Mouse (Mus musculus) urinary bladder, postnatal 10 days (tissue): Measurements from ENCODE around the gene Krt32.

Experiments
- DNase-seq: peaks from one replicate; pipeline ENCODE4 v3.0.0; 2022; ENCODE audit warnings: low spot score

The Krt32 gene

DNA sequence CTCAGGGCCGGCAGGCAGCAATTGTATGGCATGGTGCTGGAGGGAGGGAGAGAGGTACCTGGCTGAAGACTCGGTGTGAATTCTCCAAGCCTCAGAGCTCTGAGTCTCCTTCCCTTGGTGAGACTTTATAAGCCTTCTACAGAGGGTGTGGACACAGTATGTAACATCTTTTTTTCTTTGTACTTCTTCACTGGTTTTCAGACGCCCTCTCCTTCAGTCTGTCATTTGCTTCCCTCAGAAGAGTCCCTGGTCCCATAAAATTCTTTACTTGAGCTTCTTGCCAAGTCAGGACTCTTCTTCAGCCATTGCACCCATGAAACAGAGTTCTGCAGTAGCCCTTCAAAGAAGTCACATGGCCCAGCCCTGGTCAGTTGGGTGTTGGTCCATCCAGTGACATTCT is 37.6 kb downstream of the Krt32 start, which contains the start of gene Krt31:
Gene Krt31 (minus strand): TSS at position 101 of the 400 bp plus-strand sequence.
- DNase-seq = no peak

DNA sequence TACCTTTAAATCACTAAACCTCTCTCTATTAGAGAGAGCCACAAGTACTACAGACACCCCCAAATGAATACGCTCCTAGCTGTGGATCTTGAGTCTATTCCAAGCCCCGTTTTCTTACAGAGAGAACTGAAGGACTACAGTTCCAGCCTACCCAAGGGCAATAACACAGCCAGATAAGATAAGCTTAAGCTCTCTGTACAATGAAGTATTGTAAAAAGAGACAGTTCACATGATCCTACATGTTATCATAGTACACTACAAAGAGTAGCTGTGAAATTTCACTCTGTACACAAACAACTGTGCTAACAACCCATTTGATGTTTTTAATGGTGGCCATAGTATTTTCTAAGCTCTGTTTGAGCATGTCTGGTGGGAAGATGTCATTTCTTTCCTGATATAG is 40.8 kb downstream of the Krt32 start:
- no peak for DNase-seq

DNA sequence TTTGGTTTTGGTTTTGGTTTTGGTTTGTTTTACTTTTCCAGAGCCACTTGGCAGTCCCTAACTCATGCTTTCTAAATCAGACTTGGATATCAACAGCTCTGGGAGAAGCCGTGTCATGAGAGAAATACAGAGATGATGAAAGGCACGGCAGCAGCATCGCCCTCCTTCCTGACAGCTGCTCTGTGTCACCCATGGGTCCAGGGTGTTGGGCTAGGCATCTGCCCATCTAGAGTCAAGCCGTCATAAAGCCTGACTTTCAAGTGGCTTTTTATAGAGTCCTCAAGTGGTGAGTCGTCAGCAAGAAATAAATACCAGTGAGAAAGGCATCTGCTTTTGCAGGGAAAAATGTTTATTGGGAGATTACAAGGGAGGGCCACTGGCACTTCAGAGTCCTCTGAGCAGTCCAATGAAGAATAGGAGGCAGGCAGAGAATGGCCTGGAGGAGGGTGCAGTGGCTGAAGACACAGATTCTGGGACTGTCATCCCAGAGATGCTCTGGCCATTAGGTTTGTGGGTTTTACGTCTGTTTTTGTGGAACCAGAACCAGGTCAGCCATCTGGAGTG is 41.6 kb downstream of the Krt32 start:
- DNase-seq = no peak

DNA sequence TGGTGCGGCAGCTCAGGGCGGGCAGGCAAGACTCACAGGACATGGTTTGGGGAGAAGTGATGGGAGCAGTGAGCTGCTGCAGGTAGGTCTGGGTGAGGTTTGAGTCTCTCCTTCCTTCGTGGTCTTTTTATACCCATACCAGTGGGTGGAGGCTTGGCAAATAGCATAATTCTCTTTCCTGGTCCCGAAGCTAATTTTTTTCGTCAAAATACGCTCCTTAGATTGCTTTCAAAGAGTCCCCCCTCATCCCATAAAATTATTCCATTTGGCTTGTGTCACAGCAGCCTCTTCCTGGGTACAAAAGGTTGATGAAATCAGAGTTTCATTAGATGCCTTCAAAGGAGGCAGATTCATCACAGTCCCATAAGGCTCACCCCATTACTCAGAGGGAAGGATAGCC is 46.6 kb downstream of the Krt32 start, which contains the start of gene Krt34:
Gene Krt34 (minus strand): TSS at position 101 of the 400 bp plus-strand sequence.
- DNase-seq = no peak
